Mouse (Mus musculus): Measurements from ENCODE around the gene Hist1h2ab.

GRCm38 (mm10) chr13:23752742-23753172 lies 1.8 kb downstream of the Hist1h2ab start:
- TF ChIP-seq CTCF (IDR thresholded peaks at IDR 0.05; ENCODE audit: low read depth, low read length) (no peak), EP300 (IDR thresholded peaks at IDR 0.05; ENCODE audit: insufficient read depth, low read depth, low read length) (no peak)

Data from ES-Bruce4 (cell line).